Mouse (Mus musculus) megakaryocyte, embryonic 14.5 days (primary cell): ENCODE measurements around the gene Hnmt.

Source experiments
- FLI1 ChIP-seq: IDR thresholded peaks from 2 replicates; pipeline ENCODE4 v1.6.1; 2012; ENCODE audit warnings: low read length, inconsistent platforms, mixed read lengths
- GATA1 ChIP-seq: IDR thresholded peaks from 3 replicates; pipeline ENCODE4 v1.6.1; 2012; ENCODE audit warnings: mixed read lengths, low read length, inconsistent platforms, borderline replicate concordance

- TF ChIP-seq GATA1 (no peak), FLI1 (no peak)
Observed at GRCm38 (mm10) chr2:23982860-23983259, 66.3 kb downstream of the Hnmt start.
